ENCODE assay signal across 22 mouse cellular contexts in genomic region chr15:77234296-77234695, GRCm38 (mm10).
DNase-seq lines count a peak whose midpoint lies in the region; ATAC-seq and TF ChIP-seq lines count a peak whose summit lies in the region.
"Had no signal": no experiment of that assay in that cellular context is flagged by ENCODE, and none has a peak within 500 bp of the region (broad histone marks: within the 10 kb centered on the region; RNA-seq: fewer than 3 reads in every experiment).

No protein-coding gene starts in this region.

- 29% methylated on average over 4 of the region's 4 CpGs for WGBS in heart, adult 2 months
- WGBS in heart, postnatal 0 days: 31% methylated on average over 4 of the region's 4 CpGs

- no peaks in the 10 kb centered on the region for H3K27me3 ChIP-seq in heart, adult 2 months (ENCODE audit: control insufficient read depth, insufficient read depth, low read length)
- H3K27me3 ChIP-seq in heart, postnatal 0 days (ENCODE audit: control insufficient read depth, insufficient read depth, low read length): no peaks in the 10 kb centered on the region
- H3K27me3 ChIP-seq: embryonic facial prominence, embryonic 12.5 days; forebrain, embryonic 12.5 days; heart, embryonic 15.5 days; hindbrain, embryonic 13.5 days had no signal

- intact Hi-C loops in heart, adult 2 months (cut with DNase I): no loop called here
- intact Hi-C loops in left cerebral cortex, postnatal 25 days (cut with DNase I): no loop called here

- TF ChIP-seq POLR2A in heart, adult 2 months (IDR thresholded peaks at IDR 0.05; ENCODE audit: insufficient read depth, low read depth, low read length): no peak

- no peaks in the 10 kb centered on the region for H3K9me3 ChIP-seq in heart, postnatal 0 days (replicated peaks; ENCODE audit: control insufficient read depth, low read length)
- H3K9me3 ChIP-seq: embryonic facial prominence, embryonic 12.5 days; forebrain, embryonic 12.5 days; heart, embryonic 15.5 days; hindbrain, embryonic 13.5 days had no signal

- no peak overlapping the region for H3K4me3 ChIP-seq in heart, adult 2 months
- no peak overlapping the region for H3K4me3 ChIP-seq in heart, postnatal 0 days (ENCODE audit: low read depth, low read length)
- H3K4me3 ChIP-seq: embryonic facial prominence, embryonic 12.5 days; forebrain, embryonic 12.5 days; heart, embryonic 15.5 days; hindbrain, embryonic 13.5 days had no signal

- TF ChIP-seq EP300 in heart, adult 2 months (IDR thresholded peaks at IDR 0.05; ENCODE audit: insufficient read depth, low read depth, low read length): no peak
- no peak for TF ChIP-seq EP300 in heart, postnatal 0 days (IDR thresholded peaks at IDR 0.05; ENCODE audit: low read depth)

- H3K79me2 ChIP-seq in heart, adult 2 months (replicated peaks; ENCODE audit: control insufficient read depth, insufficient read depth, low read length): 0 out of 2 replicates have a peak, but pooled peaks cover 1% of the 10 kb centered on the region

- no peak for TF ChIP-seq CTCF in heart, adult 2 months (IDR thresholded peaks at IDR 0.05)
- TF ChIP-seq CTCF in heart, postnatal 0 days (IDR thresholded peaks at IDR 0.05; ENCODE audit: low read depth): no peak

- peaks cover 26% of the 10 kb centered on the region for H3K36me3 ChIP-seq in heart, adult 2 months (ENCODE audit: control insufficient read depth, insufficient read depth, low read length)
- no peaks in the 10 kb centered on the region for H3K36me3 ChIP-seq in heart, postnatal 0 days (replicated peaks; ENCODE audit: control insufficient read depth, insufficient read depth, low read length)
- H3K36me3 ChIP-seq: embryonic facial prominence, embryonic 12.5 days; forebrain, embryonic 12.5 days; heart, embryonic 15.5 days; hindbrain, embryonic 13.5 days had no signal

- H3K27ac ChIP-seq in heart, adult 2 months: peak overlapping the region; percentile 89
- peak overlapping the region; percentile 20; the same call in 1 of the 2 replicates for H3K27ac ChIP-seq in heart, postnatal 0 days (ENCODE audit: low read depth)
- H3K27ac ChIP-seq: embryonic facial prominence, embryonic 12.5 days; forebrain, embryonic 12.5 days; hindbrain, embryonic 13.5 days; hindbrain, postnatal 0 days had no signal

- H3K4me2 ChIP-seq in heart, postnatal 0 days (ENCODE audit: low read depth, low read length): no peak overlapping the region
- H3K4me2 ChIP-seq: embryonic facial prominence, embryonic 12.5 days; forebrain, embryonic 12.5 days; heart, embryonic 15.5 days; hindbrain, embryonic 13.5 days had no signal

- peaks cover 18% of the 10 kb centered on the region for H3K4me1 ChIP-seq in heart, adult 2 months (ENCODE audit: control insufficient read depth, insufficient read depth, low read length)
- peaks cover 46% of the 10 kb centered on the region for H3K4me1 ChIP-seq in heart, postnatal 0 days (ENCODE audit: control insufficient read depth, insufficient read depth)

- H3K9ac ChIP-seq in heart, adult 2 months (ENCODE audit: low read depth, low read length): no peak overlapping the region
- H3K9ac ChIP-seq in heart, postnatal 0 days (replicated peaks; ENCODE audit: low read depth, low read length): no peak overlapping the region
- H3K9ac ChIP-seq: embryonic facial prominence, embryonic 12.5 days; forebrain, embryonic 12.5 days; heart, embryonic 15.5 days; hindbrain, embryonic 13.5 days had no signal

- no peak for ATAC-seq in heart, postnatal 0 days (ENCODE audit: insufficient read depth, low read depth)
- ATAC-seq: forebrain, embryonic 16.5 days; hindbrain, postnatal 0 days had no signal

- no peak for DNase-seq in heart, adult 2 months
- DNase-seq in heart, adult 9 months (ENCODE audit: low spot score in 2 of 2): no peak
- no peak for DNase-seq in heart, postnatal 0 days (ENCODE audit: low spot score)
- DNase-seq in heart, postnatal 4 days: no peak
- DNase-seq in MN1 (ENCODE audit: low spot score) (peak; percentile 67), adipocyte (ENCODE audit: low spot score) (peak; percentile 56)
- DNase-seq in embryo, embryonic 10 days (ENCODE audit: low spot score): no peak
- no peak for DNase-seq in left cerebral cortex, postnatal 25 days (ENCODE audit: low spot score in 2 of 2)
- DNase-seq: adrenal gland, postnatal 10 days; cerebellum, adult 11 months; cerebellum, adult 9-10 months; cerebellum, postnatal 36 days; embryo, embryonic 11 days; gastrocnemius, postnatal 36 days; heart, adult 18-20 months; kidney, adult 18-20 months had no signal

Comparison
In these comparisons a context has a peak if more than half of its experiments do, and no peak if none do; other contexts are left out.
1. DNase-seq: peak in MN1 (single experiment) and adipocyte (single experiment); none in heart, adult 2 months (0 of 2), heart, adult 9 months (0 of 2), heart, postnatal 0 days (single experiment), heart, postnatal 4 days (single experiment), embryo, embryonic 10 days (single experiment) and left cerebral cortex, postnatal 25 days (0 of 2).